Mouse (Mus musculus): ENCODE results near the gene Ubqln4. TPM values are rescaled to one million over a fixed set of nuclear protein-coding genes. Genes with fewer than 3 reads are reported as not detected.

Ubqln4 gene
- polyA plus RNA-seq, 1 experiment from 2014 or later = 143 TPM

GRCm38 (mm10) chr3:88555731-88556130 lies 2.2 kb downstream of the Ubqln4 start:
- DNase-seq (ENCODE audit: low read depth, low spot score) (no peak), ATAC-seq (no peak)
- TF ChIP-seq CTCF (IDR thresholded peaks at IDR 0.05) = no peak
- ChIA-PET POLR2A (interaction anchor here (4.9 kb wide), 1 partner anchor 8 kb away, joined by 35 read pairs; no protein-coding TSS in a partner anchor), CTCF (interaction anchor here (1.2 to 1.9 kb wide), 3 partner anchors 11 to 158 kb away, joined by 3 to 8 read pairs (median 6); no protein-coding TSS in a partner anchor)
- in situ Hi-C loops (cut with MboI; ENCODE audit: low pct_unique_long_range_greater_than_20kb) = no loop called here
- H3K27me3 ChIP-seq = no peaks in the 10 kb centered on the region

GRCm38 (mm10) chr3:88556616-88557015 lies 3.1 kb downstream of the Ubqln4 start:
- no peaks in the 10 kb centered on the region for H3K27me3 ChIP-seq
- ATAC-seq = no peak
- no peak for DNase-seq (ENCODE audit: low read depth, low spot score)
- CTCF ChIA-PET = interaction anchor here (1.7 kb wide), 1 partner anchor 12 kb away, joined by 6 read pairs; no protein-coding TSS in a partner anchor
- TF ChIP-seq CTCF (IDR thresholded peaks at IDR 0.05) = no peak
- POLR2A ChIA-PET = interaction anchor here (1.0 to 1.3 kb wide), 2 partner anchors 30 to 36 kb away, joined by 3 to 4 read pairs; no protein-coding TSS in a partner anchor
- in situ Hi-C loops (cut with MboI; ENCODE audit: low pct_unique_long_range_greater_than_20kb) = no loop called here

GRCm38 (mm10) chr3:88559596-88559995 lies 6.0 kb downstream of the Ubqln4 start:
- in situ Hi-C loops (cut with MboI; ENCODE audit: low pct_unique_long_range_greater_than_20kb) = no loop called here
- H3K27me3 ChIP-seq = no peaks in the 10 kb centered on the region
- TF ChIP-seq CTCF (IDR thresholded peaks at IDR 0.05) = no peak
- ChIA-PET CTCF (no interaction called here), POLR2A (interaction anchor here (1.2 kb wide), 1 partner anchor 31 kb away, joined by 3 read pairs; no protein-coding TSS in a partner anchor)
- no peak for DNase-seq (ENCODE audit: low read depth, low spot score)
- ATAC-seq = no peak

- CTCF ChIA-PET = interaction anchor here (1.1 to 4.8 kb wide), 8 partner anchors 9 to 79 kb away, joined by 3 to 29 read pairs (median 6); partner anchors contain the start of genes Lamtor2 and Ubqln4
- peak; percentile 85 for ATAC-seq
- in situ Hi-C loops (cut with MboI; ENCODE audit: low pct_unique_long_range_greater_than_20kb) = no loop called here
- no peaks in the 10 kb centered on the region for H3K27me3 ChIP-seq
- POLR2A ChIA-PET = interaction anchor here (1.1 to 3.2 kb wide), 6 partner anchors 9 to 60 kb away, joined by 3 to 35 read pairs (median 7); partner anchors contain the start of genes Lamtor2 and Ubqln4
- TF ChIP-seq CTCF (IDR thresholded peaks at IDR 0.05) = no peak
- peak; percentile 89 for DNase-seq (ENCODE audit: low read depth, low spot score)
These were observed 8.4 kb downstream of the Ubqln4 start for GRCm38 (mm10) chr3:88561989-88562388.

GRCm38 (mm10) chr3:88563442-88563841 lies 9.9 kb downstream of the Ubqln4 start:
- ChIA-PET POLR2A (interaction anchor here (0.7 to 3.2 kb wide), 10 partner anchors 10 to 69 kb away, joined by 3 to 35 read pairs (median 3); partner anchors contain the start of genes Lamtor2 and Ubqln4), CTCF (interaction anchor here (1.0 to 4.8 kb wide), 5 partner anchors 11 to 34 kb away, joined by 3 to 29 read pairs (median 5); partner anchors contain the start of genes Lamtor2 and Ubqln4)
- in situ Hi-C loops (cut with MboI; ENCODE audit: low pct_unique_long_range_greater_than_20kb) = no loop called here
- no peaks in the 10 kb centered on the region for H3K27me3 ChIP-seq
- TF ChIP-seq CTCF (IDR thresholded peaks at IDR 0.05) = no peak
- no peak for DNase-seq (ENCODE audit: low read depth, low spot score)
- peak; percentile 19 for ATAC-seq

- H3K27me3 ChIP-seq = no peaks in the 10 kb centered on the region
- POLR2A ChIA-PET = interaction anchor here (1.2 to 3.2 kb wide), 6 partner anchors 11 to 64 kb away, joined by 3 to 35 read pairs (median 4); partner anchors contain the start of genes Lamtor2 and Ubqln4
- TF ChIP-seq CTCF (IDR thresholded peaks at IDR 0.05) = no peak
- in situ Hi-C loops (cut with MboI; ENCODE audit: low pct_unique_long_range_greater_than_20kb) = no loop called here
- DNase-seq (ENCODE audit: low read depth, low spot score) (peak; percentile 89), ATAC-seq (peak; percentile 46)
- CTCF ChIA-PET = interaction anchor here (0.9 to 4.8 kb wide), 6 partner anchors 11 to 34 kb away, joined by 3 to 29 read pairs (median 4); partner anchors contain the start of genes Lamtor2 and Ubqln4
These were observed 10.4 kb downstream of the Ubqln4 start for GRCm38 (mm10) chr3:88563966-88564365.

- ChIA-PET CTCF (interaction anchor here (1.1 to 1.6 kb wide), 2 partner anchors 18 to 31 kb away, joined by 3 read pairs; no protein-coding TSS in a partner anchor), POLR2A (no interaction called here)
- no peaks in the 10 kb centered on the region for H3K27me3 ChIP-seq
- TF ChIP-seq CTCF (IDR thresholded peaks at IDR 0.05) = no peak
- ATAC-seq (no peak), DNase-seq (ENCODE audit: low read depth, low spot score) (no peak)
- in situ Hi-C loops (cut with MboI; ENCODE audit: low pct_unique_long_range_greater_than_20kb) = no loop called here
These were observed 12.6 kb downstream of the Ubqln4 start for GRCm38 (mm10) chr3:88566116-88566515.

- TF ChIP-seq CTCF (IDR thresholded peaks at IDR 0.05) = no peak
- in situ Hi-C loops (cut with MboI; ENCODE audit: low pct_unique_long_range_greater_than_20kb) = no loop called here
- ChIA-PET POLR2A (no interaction called here), CTCF (interaction anchor here (1.6 kb wide), 1 partner anchor 18 kb away, joined by 3 read pairs; no protein-coding TSS in a partner anchor)
- DNase-seq (ENCODE audit: low read depth, low spot score) = no peak
- no peak for ATAC-seq
- no peaks in the 10 kb centered on the region for H3K27me3 ChIP-seq
These were observed 13.0 kb downstream of the Ubqln4 start for GRCm38 (mm10) chr3:88566536-88567061.

GRCm38 (mm10) chr3:88567892-88568291 lies 14.3 kb downstream of the Ubqln4 start:
- TF ChIP-seq CTCF (IDR thresholded peaks at IDR 0.05) = no peak
- ChIA-PET CTCF (interaction anchor here (2.1 to 3.7 kb wide), 2 partner anchors 12 to 13 kb away, joined by 6 to 12 read pairs; no protein-coding TSS in a partner anchor), POLR2A (interaction anchor here (1.1 kb wide), 1 partner anchor 13 kb away, joined by 4 read pairs; no protein-coding TSS in a partner anchor)
- in situ Hi-C loops (cut with MboI; ENCODE audit: low pct_unique_long_range_greater_than_20kb) = no loop called here
- no peaks in the 10 kb centered on the region for H3K27me3 ChIP-seq
- no peak for ATAC-seq
- DNase-seq (ENCODE audit: low read depth, low spot score) = no peak

GRCm38 (mm10) chr3:88568615-88569014 lies 15.1 kb downstream of the Ubqln4 start:
- no peak for TF ChIP-seq CTCF (IDR thresholded peaks at IDR 0.05)
- POLR2A ChIA-PET = interaction anchor here (1.1 to 1.3 kb wide), 2 partner anchors 10 to 14 kb away, joined by 3 to 4 read pairs; no protein-coding TSS in a partner anchor
- CTCF ChIA-PET = interaction anchor here (1.1 to 3.7 kb wide), 4 partner anchors 11 to 38 kb away, joined by 3 to 12 read pairs (median 4); no protein-coding TSS in a partner anchor
- no peaks in the 10 kb centered on the region for H3K27me3 ChIP-seq
- no peak for DNase-seq (ENCODE audit: low read depth, low spot score)
- ATAC-seq = no peak
- in situ Hi-C loops (cut with MboI; ENCODE audit: low pct_unique_long_range_greater_than_20kb) = no loop called here
